Mouse (Mus musculus) ES-CJ7 (cell line): ENCODE results near the gene Slc4a1ap.

Experiments
- DNase-seq: peaks from one replicate; pipeline ENCODE4 v3.0.0; 2011; ENCODE audit warnings: low read depth, low spot score

Slc4a1ap gene

GRCm38 (mm10) chr5:31603766-31604165, 77.0 kb downstream of the Slc4a1ap start:
- DNase-seq = no peak

GRCm38 (mm10) chr5:31606151-31606550, 79.4 kb downstream of the Slc4a1ap start:
- DNase-seq = no peak
